Mouse (Mus musculus) neural tube, embryonic 10.5 days (tissue): ENCODE measurements around the gene Atp2a3.
A peak's percentile ranks its signal among the peaks of the same experiment; 100 is the strongest.

Source experiments
- DNase-seq: peaks from one replicate; pipeline ENCODE4 v3.0.0-alpha.2; 2017; ENCODE audit warnings: low spot score; ENCODE audit errors: extremely low spot score

The Atp2a3 gene

GRCm38 (mm10) chr11:73036077-73036476 lies 75.1 kb downstream of the Atp2a3 start:
- no peak for DNase-seq

- DNase-seq: no peak
Measured at GRCm38 (mm10) chr11:73036889-73037288, 75.9 kb downstream of the Atp2a3 start.

DNA sequence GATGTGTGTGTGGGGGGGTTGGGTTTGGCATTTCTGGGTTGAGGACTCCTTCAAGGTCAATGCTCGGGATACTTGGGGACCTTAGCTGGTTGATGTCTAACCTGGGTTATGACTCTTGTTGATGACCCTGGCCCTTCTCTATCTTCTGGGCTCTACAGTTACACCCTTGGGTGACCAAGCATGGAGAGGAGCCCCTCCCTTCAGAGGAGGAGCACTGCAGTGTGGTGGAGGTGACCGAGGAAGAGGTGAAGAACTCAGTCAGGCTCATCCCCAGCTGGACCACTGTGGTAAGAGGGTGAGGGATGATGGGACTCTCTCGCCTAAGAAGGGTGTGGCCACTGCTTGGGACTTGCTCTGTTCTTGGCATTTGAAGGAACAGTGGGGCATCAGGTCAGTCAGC lies 76.7 kb downstream of the Atp2a3 start:
- DNase-seq: no peak

- DNase-seq: peak; percentile 53
Measured at GRCm38 (mm10) chr11:73039102-73039799, 78.3 kb downstream of the Atp2a3 start.
